Mouse (Mus musculus) gonadal fat pad, adult 2 months (tissue): ENCODE measurements around the gene Hist1h4c. TPM values are rescaled to one million over a fixed set of nuclear protein-coding genes. Genes with fewer than 3 reads are reported as not detected.

Experiments used
- polyA plus RNA-seq: library from polyadenylated mRNA; depleted of rRNA; stranded (reverse); fragments of >200 nt; gene quantifications from 2 replicates; pipeline ENCODE4 v1.2.3, GENCODE M21; 2012; rRNA removed

Hist1h4c gene
- polyA plus RNA-seq, 1 experiment: 6.4 TPM

Other genes starting within 250 kb of the Hist1h4c start
- gene Btn1a1, start 232.6 kb downstream of the Hist1h4c start, polyA plus RNA-seq: 0.09 TPM in 1 of 2 replicates, not detected in the other
- gene Btn2a2, start 209.6 kb downstream of the Hist1h4c start, polyA plus RNA-seq: 0.09 TPM in 1 of 2 replicates, not detected in the other
- 50.9 and 92.4 TPM in 2 replicates for gene Hist1h4h, start 167.4 kb downstream of the Hist1h4c start, polyA plus RNA-seq
- 20.4 and 27.6 TPM in 2 replicates for gene Hist1h2af, start 164.5 kb downstream of the Hist1h4c start, polyA plus RNA-seq
- 1.5 and 2.8 TPM in 2 replicates for gene Hist1h3g, start 163.0 kb downstream of the Hist1h4c start, polyA plus RNA-seq
- gene Hist1h2bh, start 155.1 kb downstream of the Hist1h4c start, polyA plus RNA-seq: 0.61 and 0.81 TPM in 2 replicates
- 1.9 and 2.1 TPM in 2 replicates for gene Hist1h3f, start 154.4 kb downstream of the Hist1h4c start, polyA plus RNA-seq
- 3.9 and 8.5 TPM in 2 replicates for gene Hist1h4f, start 146.8 kb downstream of the Hist1h4c start, polyA plus RNA-seq
- gene Hist1h1d, start 145.2 kb downstream of the Hist1h4c start, polyA plus RNA-seq: 0.19 and 0.24 TPM in 2 replicates
- gene Hist1h3e, start 136.1 kb downstream of the Hist1h4c start, polyA plus RNA-seq: 11.9 and 13.2 TPM in 2 replicates
- 0.49 and 1.3 TPM in 2 replicates for gene Hist1h2ae, start 127.2 kb downstream of the Hist1h4c start, polyA plus RNA-seq
- gene Hist1h2bg, start 127.1 kb downstream of the Hist1h4c start, polyA plus RNA-seq: 18.7 and 22.4 TPM in 2 replicates
- 2.0 and 2.9 TPM in 2 replicates for gene Hist1h2bf, start 124.3 kb downstream of the Hist1h4c start, polyA plus RNA-seq
- gene Hist1h2ad, start 124.1 kb downstream of the Hist1h4c start, polyA plus RNA-seq: 1.3 and 2.0 TPM in 2 replicates
- gene Hist1h3d, start 122.7 kb downstream of the Hist1h4c start, polyA plus RNA-seq: 3.8 and 4.1 TPM in 2 replicates
- gene Hist1h4d, start 116.9 kb downstream of the Hist1h4c start, polyA plus RNA-seq: 6.9 and 9.6 TPM in 2 replicates
- 5.4 and 9.0 TPM in 2 replicates for gene Hist1h2be, start 77.3 kb downstream of the Hist1h4c start, polyA plus RNA-seq
- gene Hist1h1e, start 75.9 kb downstream of the Hist1h4c start, polyA plus RNA-seq: 3.1 and 3.9 TPM in 2 replicates
- 0.32 and 0.63 TPM in 2 replicates for gene Hist1h2ac, start 14.5 kb downstream of the Hist1h4c start, polyA plus RNA-seq
- 245 and 281 TPM in 2 replicates for gene Hist1h2bc, start 14.3 kb downstream of the Hist1h4c start, polyA plus RNA-seq
- not detected in 2 replicates for gene Hist1h1t, start 2.6 kb downstream of the Hist1h4c start, polyA plus RNA-seq
- gene Hfe, start 12.4 kb upstream of the Hist1h4c start, polyA plus RNA-seq: 21.7 and 43.9 TPM in 2 replicates
- gene Hist1h1c, start 40.4 kb upstream of the Hist1h4c start, polyA plus RNA-seq: 70.6 and 72.3 TPM in 2 replicates
- 2.4 and 3.3 TPM in 2 replicates for gene Hist1h3c, start 47.1 kb upstream of the Hist1h4c start, polyA plus RNA-seq
- gene Hist1h2bb, start 48.3 kb upstream of the Hist1h4c start, polyA plus RNA-seq: 2.2 and 5.9 TPM in 2 replicates
- gene Hist1h2ab, start 52.7 kb upstream of the Hist1h4c start, polyA plus RNA-seq: 0.61 and 2.9 TPM in 2 replicates
- gene Hist1h3b, start 53.8 kb upstream of the Hist1h4c start, polyA plus RNA-seq: 1.4 and 3.1 TPM in 2 replicates
- gene Hist1h4b, start 58.6 kb upstream of the Hist1h4c start, polyA plus RNA-seq: 0.82 and 3.9 TPM in 2 replicates
- gene Hist1h4a, start 62.8 kb upstream of the Hist1h4c start, polyA plus RNA-seq: 5.8 and 9.3 TPM in 2 replicates
- gene Hist1h3a, start 63.9 kb upstream of the Hist1h4c start, polyA plus RNA-seq: 2.8 and 4.3 TPM in 2 replicates
- not detected in 2 replicates for gene Hist1h1a, start 65.2 kb upstream of the Hist1h4c start, polyA plus RNA-seq
- 0.10 and 0.16 TPM in 2 replicates for gene Trim38, start 71.5 kb upstream of the Hist1h4c start, polyA plus RNA-seq
- 0.04 TPM in 1 of 2 replicates, not detected in the other for gene Slc17a2, start 108.5 kb upstream of the Hist1h4c start, polyA plus RNA-seq
- gene Slc17a3, start 141.0 kb upstream of the Hist1h4c start, polyA plus RNA-seq: 0.06 TPM in 1 of 2 replicates, not detected in the other
- gene Slc17a1, start 169.3 kb upstream of the Hist1h4c start, polyA plus RNA-seq: 0.05 TPM in 1 of 2 replicates, not detected in the other
- gene Slc17a4, start 216.6 kb upstream of the Hist1h4c start, polyA plus RNA-seq: 0.08 and 0.10 TPM in 2 replicates
- gene Hist1h2ba, start 235.7 kb upstream of the Hist1h4c start, polyA plus RNA-seq: 0.77 TPM in 1 of 2 replicates, not detected in the other
- gene Hist1h2aa, start 236.0 kb upstream of the Hist1h4c start, polyA plus RNA-seq: not detected in 2 replicates